Mouse (Mus musculus) forelimb bud, embryonic 11.5 days (tissue): ENCODE measurements around the gene Bicd2.

Source experiments
- DNase-seq: peaks from one replicate; pipeline ENCODE4 v3.0.0-alpha.2; 2012; ENCODE audit warnings: low read depth, low spot score

Gene Bicd2

GRCm38 (mm10) chr13:49341012-49341830 is at the start of gene Bicd2:
TSS of gene Bicd2 (plus strand) at chr13:49341585.
- DNase-seq, result peak; percentile 97

GRCm38 (mm10) chr13:49291949-49292348 is 49.4 kb upstream of the Bicd2 start:
- DNase-seq, result no peak

GRCm38 (mm10) chr13:49294108-49294507 is 47.3 kb upstream of the Bicd2 start:
- no peak for DNase-seq

GRCm38 (mm10) chr13:49296270-49296669 is 45.1 kb upstream of the Bicd2 start:
- DNase-seq, result no peak

- no peak for DNase-seq
These were observed 42.6 kb upstream of the Bicd2 start for GRCm38 (mm10) chr13:49298514-49299381.

- no peak for DNase-seq
These were observed 40.6 kb upstream of the Bicd2 start for GRCm38 (mm10) chr13:49300771-49301170.

- no peak for DNase-seq
These were observed 34.5 kb upstream of the Bicd2 start for GRCm38 (mm10) chr13:49306771-49307310.

GRCm38 (mm10) chr13:49307311-49307969 is 33.9 kb upstream of the Bicd2 start:
- DNase-seq, result peak; percentile 13

GRCm38 (mm10) chr13:49308206-49308605 is 33.2 kb upstream of the Bicd2 start:
- DNase-seq, result no peak

- DNase-seq, result no peak
These were observed 32.5 kb upstream of the Bicd2 start for GRCm38 (mm10) chr13:49308861-49309403.

GRCm38 (mm10) chr13:49309501-49309900 is 31.9 kb upstream of the Bicd2 start:
- no peak for DNase-seq

- DNase-seq, result no peak
These were observed 29.7 kb upstream of the Bicd2 start for GRCm38 (mm10) chr13:49311642-49312041.

GRCm38 (mm10) chr13:49316386-49317162 is 24.8 kb upstream of the Bicd2 start:
- no peak for DNase-seq

- DNase-seq, result no peak
These were observed 23.9 kb upstream of the Bicd2 start for GRCm38 (mm10) chr13:49317508-49317907.

- no peak for DNase-seq
These were observed 23.5 kb upstream of the Bicd2 start for GRCm38 (mm10) chr13:49317914-49318313.

- peak; percentile 60 for DNase-seq
These were observed 21.3 kb upstream of the Bicd2 start, which contains the start of gene Fgd3 for GRCm38 (mm10) chr13:49320040-49320439. TSS of gene Fgd3 (minus strand) at chr13:49320311.

GRCm38 (mm10) chr13:49320514-49320913 is 20.9 kb upstream of the Bicd2 start:
- no peak for DNase-seq

GRCm38 (mm10) chr13:49321452-49321851 is 19.9 kb upstream of the Bicd2 start:
- no peak for DNase-seq

GRCm38 (mm10) chr13:49322169-49322568 is 19.2 kb upstream of the Bicd2 start:
- no peak for DNase-seq

- DNase-seq, result no peak
These were observed 18.6 kb upstream of the Bicd2 start for GRCm38 (mm10) chr13:49322739-49323138.

- no peak for DNase-seq
These were observed 16.5 kb upstream of the Bicd2 start for GRCm38 (mm10) chr13:49324871-49325270.
